Comparison of ENCODE assay signal across 8 mouse cellular contexts in the genomic region with DNA sequence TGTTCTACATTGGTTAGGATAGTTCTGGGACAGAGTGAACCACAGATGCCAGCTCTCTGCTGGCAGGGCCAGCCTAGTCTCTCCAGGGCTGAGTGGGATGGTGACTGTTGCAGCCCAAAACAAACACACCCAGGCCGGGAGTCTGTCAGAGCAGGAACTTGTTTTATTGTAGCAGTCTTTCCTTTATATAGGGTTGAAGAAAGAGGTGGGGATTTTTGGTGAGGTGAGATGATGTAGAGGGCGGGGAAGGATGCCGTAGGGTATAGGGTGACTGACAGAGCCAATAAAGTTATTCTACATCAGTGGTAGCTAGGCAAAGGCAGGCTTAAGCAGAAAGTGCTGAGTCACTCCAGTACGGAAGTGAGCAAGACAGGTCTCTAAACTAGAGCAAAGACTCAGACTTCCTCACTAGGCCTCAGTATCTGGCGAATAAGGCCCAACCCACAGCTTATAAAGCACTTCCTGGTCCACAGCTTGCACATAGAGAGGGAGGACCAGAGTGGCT.
DNase-seq lines count a peak whose midpoint lies in the region; ATAC-seq and TF ChIP-seq lines count a peak whose summit lies in the region.

No protein-coding gene starts in this region.

- H3K9ac ChIP-seq in forebrain, postnatal 0 days = no peak overlapping the region

- WGBS in spleen, adult 2 months = 45% methylated on average over 5 of the region's 5 CpGs
- 83% methylated on average over 5 of the region's 5 CpGs for WGBS in forebrain, postnatal 0 days

- H3K4me2 ChIP-seq in forebrain, postnatal 0 days (ENCODE audit: low read depth) = no peak overlapping the region

- no peaks in the 10 kb centered on the region for H3K9me3 ChIP-seq in forebrain, postnatal 0 days (ENCODE audit: low read length)

- no peak for TF ChIP-seq POLR2A in spleen, adult 2 months (IDR thresholded peaks at IDR 0.05; ENCODE audit: low read depth, low read length)
- TF ChIP-seq POLR2A in bone marrow macrophage, adult 2 months (IDR thresholded peaks at IDR 0.05; ENCODE audit: borderline replicate concordance, low read depth, low read length) = no peak

- peaks cover under 1% of the 10 kb centered on the region; the same call in 1 of the 2 replicates for H3K4me1 ChIP-seq in spleen, adult 2 months (ENCODE audit: control insufficient read depth, insufficient read depth, insufficient read length)
- H3K4me1 ChIP-seq in bone marrow macrophage, adult 2 months (ENCODE audit: control insufficient read depth, insufficient read depth, low read length) = peaks cover 59% of the 10 kb centered on the region
- H3K4me1 ChIP-seq in forebrain, postnatal 0 days (ENCODE audit: insufficient read depth) = no peaks in the 10 kb centered on the region

- peak in 1 of 2 experiments; percentile 32 for DNase-seq in spleen, adult 2 months (ENCODE audit: low read depth in 1 of 2, low spot score in 2 of 2)
- no peak for DNase-seq in spleen, adult 18-20 months
- peak; percentile 38 to 54 for DNase-seq in layer of hippocampus, adult 2 months (ENCODE audit: low spot score in 2 of 2)
- no peak for DNase-seq in gastrocnemius, postnatal 4 days (ENCODE audit: low spot score in 2 of 2)
- DNase-seq in testis, postnatal 10 days (ENCODE audit: low spot score) = no peak
- DNase-seq in forebrain, postnatal 0 days = no peak

- peak; percentile 81 for ATAC-seq in monocyte, adult 5-6 weeks (replicated peaks; ENCODE audit: insufficient number of reproducible peaks, low FRiP score, low TSS enrichment, poor library complexity, severe bottlenecking)
- no peak for ATAC-seq in forebrain, postnatal 0 days

- H3K27me3 ChIP-seq in spleen, adult 2 months (ENCODE audit: control insufficient read depth, insufficient read depth, low read length) = no peaks in the 10 kb centered on the region
- no peaks in the 10 kb centered on the region for H3K27me3 ChIP-seq in forebrain, postnatal 0 days (ENCODE audit: insufficient read depth, low read length)

- no peak for TF ChIP-seq CTCF in spleen, adult 2 months (IDR thresholded peaks at IDR 0.05; ENCODE audit: extremely low read depth, insufficient read depth, insufficient read length, insufficient replicate concordance)
- TF ChIP-seq CTCF in bone marrow macrophage, adult 2 months (IDR thresholded peaks at IDR 0.05; ENCODE audit: low read depth, low read length) = no peak
- TF ChIP-seq CTCF in layer of hippocampus, adult 2 months (conservative IDR thresholded peaks at IDR 0.05) = no peak
- TF ChIP-seq CTCF in forebrain, postnatal 0 days (IDR thresholded peaks at IDR 0.05; ENCODE audit: low read depth) = no peak

- no peak overlapping the region for H3K4me3 ChIP-seq in spleen, adult 2 months (ENCODE audit: extremely low read depth, insufficient read depth, insufficient read length)
- H3K4me3 ChIP-seq in bone marrow macrophage, adult 2 months (ENCODE audit: insufficient read depth, low read length) = no peak overlapping the region
- H3K4me3 ChIP-seq in layer of hippocampus, adult 2 months = no peak overlapping the region
- no peak overlapping the region for H3K4me3 ChIP-seq in forebrain, postnatal 0 days (ENCODE audit: low read depth, low read length)

- peak overlapping the region; percentile 79 for H3K27ac ChIP-seq in spleen, adult 2 months (ENCODE audit: insufficient read depth, low read length)
- peak overlapping the region; percentile 97 for H3K27ac ChIP-seq in bone marrow macrophage, adult 2 months (ENCODE audit: insufficient read depth, low read depth, low read length)
- peak overlapping the region; percentile 86 for H3K27ac ChIP-seq in layer of hippocampus, adult 2 months
- H3K27ac ChIP-seq in forebrain, postnatal 0 days (ENCODE audit: low read depth, low read length) = no peak overlapping the region

- H3K36me3 ChIP-seq in spleen, adult 2 months (ENCODE audit: control insufficient read depth, insufficient read depth, low read length) = peaks cover 26% of the 10 kb centered on the region
- H3K36me3 ChIP-seq in forebrain, postnatal 0 days (ENCODE audit: insufficient read depth) = peaks cover 33% of the 10 kb centered on the region

Comparison
In these comparisons a context has a peak if more than half of its experiments do, and no peak if none do; other contexts are left out.
1. DNase-seq: peak in layer of hippocampus, adult 2 months (2 of 2); none in spleen, adult 18-20 months (0 of 2), gastrocnemius, postnatal 4 days (0 of 2), testis, postnatal 10 days (single experiment) and forebrain, postnatal 0 days (single experiment).